Mouse (Mus musculus) hindbrain, embryonic 14.5 days (tissue): ENCODE measurements around the gene Usp28. TPM values are rescaled to one million over a fixed set of nuclear protein-coding genes. Genes with fewer than 3 reads are reported as not detected.

Experiments used
- ATAC-seq: fragments of 200-750 bp; cut with Nextera tagmentation; 2 replicates; pipeline ENCODE4 v1.8.0; 2017; ENCODE audit warnings: moderate number of reproducible peaks, mild to moderate bottlenecking, moderate TSS enrichment, moderate library complexity; ENCODE audit not compliant: low FRiP score
- DNase-seq: peaks from one replicate; pipeline ENCODE4 v3.0.0-alpha.2; 2015; ENCODE audit warnings: low spot score
- H3K27ac ChIP-seq: fragments of 300-500 bp; sonication (generic); 2 replicates; pipeline ENCODE4 v1.5.1; 2014; ENCODE audit warnings: mild to moderate bottlenecking, moderate library complexity
- H3K27me3 ChIP-seq: fragments of 300-500 bp; sonication (generic); 2 replicates; pipeline ENCODE4 v1.6.1; 2014; ENCODE audit warnings: mild to moderate bottlenecking, low read length, mixed read lengths; ENCODE audit not compliant: control insufficient read depth, insufficient read depth
- H3K36me3 ChIP-seq: fragments of 300-500 bp; sonication (generic); replicated peaks from 2 replicates; pipeline ENCODE4 v1.6.1; 2014; ENCODE audit not compliant: control insufficient read depth, insufficient read depth
- H3K4me1 ChIP-seq: fragments of 300-500 bp; sonication (generic); replicated peaks from 2 replicates; pipeline ENCODE4 v1.6.1; 2014; ENCODE audit warnings: antibody characterized with exemption, low read length, mixed read lengths; ENCODE audit not compliant: control insufficient read depth, insufficient read depth
- H3K4me2 ChIP-seq: fragments of 300-500 bp; sonication (generic); replicated peaks from 2 replicates; pipeline ENCODE4 v1.6.1; 2014; ENCODE audit warnings: mild to moderate bottlenecking, moderate library complexity
- H3K4me3 ChIP-seq: fragments of 300-500 bp; sonication (generic); replicated peaks from 2 replicates; pipeline ENCODE4 v1.5.1; 2014; ENCODE audit warnings: mild to moderate bottlenecking, low read length
- H3K9ac ChIP-seq: fragments of 300-500 bp; sonication (generic); 2 replicates; pipeline ENCODE4 v1.6.1; 2014
- H3K9me3 ChIP-seq: fragments of 300-500 bp; sonication (generic); 2 replicates; pipeline ENCODE4 v1.6.1; 2016; ENCODE audit warnings: low read length; ENCODE audit not compliant: control insufficient read depth
- WGBS: fragments of 180-500 bp; shearing (Covaris S2); extraction: QIAGEN DNeasy Blood & Tissue Kit; methylation state at CpG from one replicate; pipeline ENCODE4 v1.1.7; 2014; 5-methylcytosine and 5-hydroxymethylcytosine counted together
- polyA plus RNA-seq: library from polyadenylated mRNA; unstranded; fragments of >200 nt; fragmentation: Nextera tagmentation; extraction: Ambion mirVana; gene quantifications from 2 replicates; pipeline ENCODE4 v1.2.1, GENCODE M21; 2014

Usp28 gene
- polyA plus RNA-seq, 1 experiment from 2014 or later = 36.4 TPM

- H3K9ac ChIP-seq = no peak overlapping the region
- no peak overlapping the region for H3K4me3 ChIP-seq
- H3K27me3 ChIP-seq = no peaks in the 10 kb centered on the region
- H3K4me2 ChIP-seq = no peak overlapping the region
- H3K4me1 ChIP-seq = no peaks in the 10 kb centered on the region
- DNase-seq (no peak), ATAC-seq (no peak)
- no peaks in the 10 kb centered on the region for H3K9me3 ChIP-seq
- H3K36me3 ChIP-seq = peaks cover 4% of the 10 kb centered on the region; the same call in 1 of the 2 replicates
- H3K27ac ChIP-seq = no peak overlapping the region
- WGBS = 92% methylated on average over 1 of the region's 1 CpGs
Observed at GRCm38 (mm10) chr9:48995735-48996134, 10.6 kb downstream of the Usp28 start.

GRCm38 (mm10) chr9:48999256-48999655 is 14.1 kb downstream of the Usp28 start:
- Histone ChIP-seq H3K4me1 (no peaks in the 10 kb centered on the region), H3K4me3 (no peak overlapping the region), H3K36me3 (peaks cover 38% of the 10 kb centered on the region), H3K4me2 (no peak overlapping the region), H3K9me3 (no peaks in the 10 kb centered on the region), H3K27me3 (no peaks in the 10 kb centered on the region), H3K27ac (no peak overlapping the region), H3K9ac (no peak overlapping the region)
- DNase-seq (no peak), ATAC-seq (no peak)
- 85% methylated on average over 6 of the region's 6 CpGs for WGBS

- H3K4me2 ChIP-seq = no peak overlapping the region
- DNase-seq (no peak), ATAC-seq (no peak)
- no peak overlapping the region for H3K4me3 ChIP-seq
- peaks cover 69% of the 10 kb centered on the region for H3K36me3 ChIP-seq
- WGBS = 76% methylated on average over 7 of the region's 7 CpGs
- no peak overlapping the region for H3K9ac ChIP-seq
- no peaks in the 10 kb centered on the region for H3K9me3 ChIP-seq
- no peaks in the 10 kb centered on the region for H3K4me1 ChIP-seq
- H3K27ac ChIP-seq = no peak overlapping the region
- H3K27me3 ChIP-seq = no peaks in the 10 kb centered on the region
Observed at GRCm38 (mm10) chr9:49015824-49016223, 30.6 kb downstream of the Usp28 start.

- H3K4me2 ChIP-seq = no peak overlapping the region
- H3K27me3 ChIP-seq = no peaks in the 10 kb centered on the region
- H3K27ac ChIP-seq = no peak overlapping the region
- DNase-seq = no peak
- H3K4me1 ChIP-seq = no peaks in the 10 kb centered on the region
- peaks cover 40% of the 10 kb centered on the region for H3K36me3 ChIP-seq
- H3K9ac ChIP-seq = no peak overlapping the region
- H3K9me3 ChIP-seq = no peaks in the 10 kb centered on the region
- H3K4me3 ChIP-seq = no peak overlapping the region
- ATAC-seq = no peak
- 96% methylated on average over 5 of the region's 5 CpGs for WGBS
Observed at GRCm38 (mm10) chr9:49021289-49021688, 36.1 kb downstream of the Usp28 start.

DNA sequence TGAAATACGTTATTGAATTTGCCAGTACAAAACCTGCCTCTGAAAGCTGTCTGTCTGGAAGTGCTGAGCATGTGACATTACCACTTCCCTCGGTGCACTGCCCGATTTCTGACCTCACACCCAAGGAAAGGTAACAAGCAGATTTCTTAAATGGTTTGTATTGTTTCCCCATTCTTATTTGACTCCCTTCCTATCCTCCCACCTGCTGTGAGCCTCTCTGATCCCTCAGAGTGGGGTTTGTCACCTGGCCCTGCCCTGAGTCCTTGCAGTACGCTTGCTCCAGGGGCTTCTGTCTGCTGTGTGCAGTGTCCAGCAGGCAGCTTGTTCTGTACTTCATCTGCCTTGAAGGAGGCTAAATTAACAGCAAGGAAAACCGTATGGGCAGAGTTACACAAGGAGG is 38.8 kb downstream of the Usp28 start:
- Histone ChIP-seq H3K27ac (no peak overlapping the region), H3K9me3 (no peaks in the 10 kb centered on the region), H3K4me3 (no peak overlapping the region), H3K9ac (no peak overlapping the region), H3K4me2 (no peak overlapping the region), H3K4me1 (no peaks in the 10 kb centered on the region), H3K27me3 (no peaks in the 10 kb centered on the region), H3K36me3 (peaks cover 52% of the 10 kb centered on the region)
- WGBS = 89% methylated on average over 5 of the region's 5 CpGs
- DNase-seq = no peak
- no peak for ATAC-seq

GRCm38 (mm10) chr9:49024529-49024928 is 39.4 kb downstream of the Usp28 start:
- Histone ChIP-seq H3K36me3 (peaks cover 53% of the 10 kb centered on the region), H3K9ac (no peak overlapping the region), H3K27ac (no peak overlapping the region), H3K4me2 (no peak overlapping the region), H3K9me3 (no peaks in the 10 kb centered on the region), H3K4me1 (no peaks in the 10 kb centered on the region), H3K4me3 (no peak overlapping the region), H3K27me3 (no peaks in the 10 kb centered on the region)
- whole genome bisulfite sequencing = 85% methylated on average over 2 of the region's 2 CpGs
- DNase-seq = no peak
- no peak for ATAC-seq

- Histone ChIP-seq H3K27ac (no peak overlapping the region), H3K36me3 (peaks cover 88% of the 10 kb centered on the region), H3K9ac (no peak overlapping the region), H3K4me1 (no peaks in the 10 kb centered on the region), H3K9me3 (no peaks in the 10 kb centered on the region), H3K4me2 (no peak overlapping the region), H3K27me3 (no peaks in the 10 kb centered on the region), H3K4me3 (no peak overlapping the region)
- ATAC-seq (no peak), DNase-seq (no peak)
- 95% methylated on average over 4 of the region's 4 CpGs for WGBS
Observed at GRCm38 (mm10) chr9:49034764-49035163, 49.6 kb downstream of the Usp28 start.

DNA sequence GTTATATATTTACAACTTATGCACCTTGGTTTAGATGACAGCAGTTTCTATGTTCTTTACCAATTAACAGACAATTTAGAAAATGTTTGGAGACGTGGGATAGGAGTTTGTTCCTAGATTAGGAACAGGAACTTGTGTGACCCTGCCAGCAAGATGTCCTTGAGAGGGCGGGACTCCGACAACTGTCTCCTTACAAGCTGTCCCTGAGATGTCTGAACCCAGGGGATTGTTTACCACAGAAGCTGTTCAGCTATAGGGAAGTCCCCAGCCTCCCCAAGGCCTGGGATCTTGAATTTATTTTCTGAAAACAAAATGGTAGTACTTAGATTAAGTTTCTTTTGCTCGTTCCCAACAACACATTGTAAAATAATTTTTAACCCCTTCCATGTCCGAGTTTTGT is 65.7 kb downstream of the Usp28 start:
- Histone ChIP-seq H3K4me2 (no peak overlapping the region), H3K27me3 (no peaks in the 10 kb centered on the region), H3K27ac (no peak overlapping the region), H3K4me3 (no peak overlapping the region), H3K36me3 (no peaks in the 10 kb centered on the region), H3K9me3 (no peaks in the 10 kb centered on the region), H3K9ac (no peak overlapping the region), H3K4me1 (peaks cover under 1% of the 10 kb centered on the region; the same call in 1 of the 2 replicates)
- WGBS = 81% methylated on average over 5 of the region's 5 CpGs
- DNase-seq (no peak), ATAC-seq (no peak)

DNA sequence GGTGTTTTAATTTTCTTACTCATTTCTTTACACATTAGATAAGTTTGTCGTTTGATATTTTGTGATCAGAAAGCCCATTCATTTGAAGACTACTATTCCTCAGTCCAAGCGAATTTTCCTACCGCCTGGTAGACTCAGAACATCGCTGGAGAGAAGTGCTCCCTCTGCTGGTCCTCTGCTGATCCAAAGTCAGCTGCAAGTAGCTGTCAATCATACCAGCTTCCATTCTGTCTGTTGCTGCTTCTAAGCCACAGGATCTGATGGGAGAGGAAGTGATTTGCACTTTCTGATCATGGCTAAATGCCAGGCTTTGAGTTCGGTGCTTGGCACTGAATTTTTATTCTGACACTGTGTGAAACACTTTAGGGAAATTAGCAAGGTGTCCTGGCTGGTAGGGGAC is 66.2 kb downstream of the Usp28 start:
- H3K9ac ChIP-seq = no peak overlapping the region
- DNase-seq (peak; percentile 84), ATAC-seq (no peak)
- H3K27me3 ChIP-seq = no peaks in the 10 kb centered on the region
- H3K36me3 ChIP-seq = no peaks in the 10 kb centered on the region
- H3K4me2 ChIP-seq = no peak overlapping the region
- H3K4me1 ChIP-seq = peaks cover 5% of the 10 kb centered on the region; the same call in 1 of the 2 replicates
- H3K27ac ChIP-seq = no peak overlapping the region
- no peaks in the 10 kb centered on the region for H3K9me3 ChIP-seq
- H3K4me3 ChIP-seq = no peak overlapping the region
- 16% methylated on average over 5 of the region's 5 CpGs for whole genome bisulfite sequencing

DNA sequence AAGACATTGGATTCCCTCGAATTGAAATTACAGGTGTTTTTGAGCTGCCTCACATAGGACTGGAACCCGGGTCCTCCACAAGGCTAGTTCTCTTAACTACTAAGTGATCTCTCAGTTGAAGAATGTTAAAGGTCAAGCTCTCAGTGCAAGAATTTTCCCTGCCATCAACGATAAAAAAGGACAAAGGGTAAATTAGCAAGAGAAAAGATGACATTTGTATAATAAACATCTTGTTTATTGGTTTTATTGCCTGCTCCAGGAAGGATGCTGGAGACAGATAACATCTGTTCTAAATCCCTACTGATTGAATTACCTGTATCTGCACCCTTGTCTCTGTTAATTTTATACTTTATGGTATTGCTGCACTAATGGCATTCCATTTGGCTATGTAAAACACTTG is 68.9 kb downstream of the Usp28 start:
- DNase-seq (no peak), ATAC-seq (no peak)
- peaks cover 6% of the 10 kb centered on the region; the same call in 1 of the 2 replicates for H3K4me1 ChIP-seq
- no peaks in the 10 kb centered on the region for H3K27me3 ChIP-seq
- WGBS = 78% methylated on average over 3 of the region's 3 CpGs
- no peaks in the 10 kb centered on the region for H3K9me3 ChIP-seq
- no peak overlapping the region for H3K4me2 ChIP-seq
- 0 out of 2 replicates have a peak, but pooled peaks cover 3% of the 10 kb centered on the region for H3K36me3 ChIP-seq
- no peak overlapping the region for H3K4me3 ChIP-seq
- H3K27ac ChIP-seq = no peak overlapping the region
- no peak overlapping the region for H3K9ac ChIP-seq
